Mouse (Mus musculus) stomach, postnatal 0 days (tissue): Measurements from ENCODE around the gene Eif4g3.

ENCODE experiments used
- CTCF ChIP-seq: IDR thresholded peaks from 2 replicates; pipeline ENCODE4 v1.5.1; 2016; ENCODE audit warnings: antibody characterized with exemption, low read depth, mild to moderate bottlenecking, moderate library complexity
- EP300 ChIP-seq: optimal IDR thresholded peaks from 2 replicates; pipeline ENCODE3; 2016; ENCODE audit warnings: antibody characterized with exemption

DNA sequence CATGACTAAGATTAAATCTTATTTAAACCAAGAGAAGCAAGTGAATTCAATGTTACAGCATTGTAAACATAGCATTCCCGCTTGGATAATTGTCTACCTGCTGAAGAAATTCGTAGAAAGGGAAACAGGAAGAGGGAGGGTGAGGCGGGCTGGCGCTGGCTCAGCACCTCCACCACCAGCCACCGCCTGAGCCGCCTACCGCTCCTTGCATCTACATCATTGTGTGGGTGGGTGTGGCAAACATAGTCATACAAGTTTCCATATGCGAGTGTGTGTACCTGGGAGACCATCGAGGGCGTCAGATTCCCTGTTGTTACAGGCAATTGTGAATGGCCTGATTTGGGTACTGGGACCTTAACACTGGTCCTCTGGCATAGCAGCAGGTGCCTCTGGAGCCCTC, 173.7 kb downstream of the Eif4g3 start:
- TF ChIP-seq CTCF (no peak), EP300 (no peak)
